Mouse (Mus musculus) embryonic facial prominence, embryonic 13.5 days (tissue): ENCODE measurements around the gene Vpreb3. TPM values are rescaled to one million over a fixed set of nuclear protein-coding genes. Genes with fewer than 3 reads are reported as not detected.

ENCODE experiments used
- ATAC-seq: fragments of 200-750 bp; cut with Nextera tagmentation; 2 replicates; pipeline ENCODE4 v1.8.0; 2017; ENCODE audit warnings: low read depth; ENCODE audit not compliant: insufficient number of reproducible peaks, insufficient read depth, low FRiP score, low TSS enrichment
- H3K27ac ChIP-seq: fragments of 300-500 bp; sonication (generic); 2 replicates; pipeline ENCODE4 v1.5.1; 2015; ENCODE audit warnings: moderate library complexity, mild to moderate bottlenecking, inconsistent platforms
- H3K27me3 ChIP-seq: fragments of 300-500 bp; sonication (generic); 2 replicates; pipeline ENCODE4 v1.6.1; 2015; ENCODE audit warnings: mild to moderate bottlenecking, inconsistent platforms
- H3K36me3 ChIP-seq: fragments of 300-500 bp; sonication (generic); 2 replicates; pipeline ENCODE4 v1.6.1; 2015; ENCODE audit warnings: mild to moderate bottlenecking, inconsistent platforms
- H3K4me1 ChIP-seq: fragments of 300-500 bp; sonication (generic); 2 replicates; pipeline ENCODE4 v1.6.1; 2015; ENCODE audit warnings: inconsistent platforms
- H3K4me2 ChIP-seq: fragments of 300-500 bp; sonication (generic); 2 replicates; pipeline ENCODE4 v1.6.1; 2015; ENCODE audit warnings: moderate library complexity, mild to moderate bottlenecking, inconsistent platforms
- H3K4me3 ChIP-seq: fragments of 300-500 bp; sonication (generic); 2 replicates; pipeline ENCODE4 v1.5.1; 2015; ENCODE audit warnings: mild to moderate bottlenecking, inconsistent platforms
- H3K9ac ChIP-seq: fragments of 300-500 bp; sonication (generic); 2 replicates; pipeline ENCODE4 v1.6.1; 2015; ENCODE audit warnings: mild to moderate bottlenecking, inconsistent platforms
- H3K9me3 ChIP-seq: fragments of 300-500 bp; sonication (generic); 2 replicates; pipeline ENCODE4 v1.6.1; 2016; ENCODE audit warnings: inconsistent platforms
- WGBS: fragments of 180-500 bp; shearing (Covaris S2); methylation state at CpG from one replicate; pipeline ENCODE4 v1.1.7; 2015; ENCODE audit warnings: mixed read lengths; 5-methylcytosine and 5-hydroxymethylcytosine counted together
- polyA plus RNA-seq: library from polyadenylated mRNA; unstranded; fragments of >200 nt; fragmentation: Nextera tagmentation; extraction: Ambion mirVana; gene quantifications from 2 replicates; pipeline ENCODE4 v1.2.1, GENCODE M21; 2015

Vpreb3 gene
- polyA plus RNA-seq, 1 experiment from 2014 or later = 0.37 TPM

DNA sequence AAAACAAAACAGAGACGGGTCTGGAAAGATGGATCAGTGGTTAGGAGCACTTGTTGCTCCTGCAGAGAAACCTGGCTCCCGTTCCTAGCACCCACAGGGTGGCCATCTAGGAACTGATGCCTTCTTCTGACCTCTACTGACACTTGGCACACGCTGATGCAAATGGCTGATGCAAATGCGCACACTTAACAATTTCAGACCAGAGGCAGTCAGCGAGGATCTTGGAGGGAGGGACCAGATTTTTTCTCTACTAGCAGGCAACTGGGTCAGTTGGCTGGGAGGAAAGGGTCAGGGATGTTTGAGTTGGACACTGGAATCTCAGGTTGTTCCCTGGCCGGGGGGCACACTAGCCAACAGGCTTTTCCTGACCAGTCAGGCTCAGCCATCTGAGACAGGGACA lies 10.0 kb upstream of the Vpreb3 start, which contains the start of gene Chchd10:
Gene Chchd10, plus strand, starts transcription at position 240 of the 400 bp plus-strand sequence.
- H3K9me3 ChIP-seq = no peaks in the 10 kb centered on the region
- peak within 1 kb of the TSS; percentile 69 for H3K4me3 ChIP-seq
- no peak for ATAC-seq
- peaks cover 7% of the 10 kb centered on the region for H3K36me3 ChIP-seq
- peak within 1 kb of the TSS; percentile 89 for H3K27ac ChIP-seq
- H3K4me2 ChIP-seq = peak within 1 kb of the TSS; percentile 93
- peaks cover 39% of the 10 kb centered on the region for H3K27me3 ChIP-seq
- peaks cover 50% of the 10 kb centered on the region for H3K4me1 ChIP-seq
- H3K9ac ChIP-seq = peak within 1 kb of the TSS; percentile 91
- WGBS = 29% methylated on average over 6 of the region's 6 CpGs

DNA sequence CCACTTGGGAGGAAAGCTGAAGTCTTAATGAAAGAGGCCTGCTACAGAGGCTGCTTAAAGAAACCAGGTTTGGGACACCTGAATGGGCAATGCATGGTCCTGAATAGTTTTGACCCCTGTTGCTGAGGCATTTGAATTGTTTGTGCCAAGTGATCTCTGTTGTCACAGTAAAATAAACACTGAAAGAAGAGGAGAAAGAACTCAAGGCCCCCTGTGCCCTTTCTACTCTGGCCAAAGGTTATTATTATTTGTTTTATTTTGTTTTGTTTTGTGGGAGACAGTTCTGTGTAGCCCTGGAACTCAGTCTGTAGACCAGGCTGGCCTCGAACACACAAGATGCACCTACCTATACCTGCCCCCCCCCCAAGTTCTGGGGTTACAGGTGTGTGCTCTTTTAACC lies 7.9 kb upstream of the Vpreb3 start:
- Histone ChIP-seq H3K9ac (no peak overlapping the region), H3K9me3 (no peaks in the 10 kb centered on the region), H3K4me3 (peak overlapping the region; percentile 50), H3K4me1 (peaks cover 44% of the 10 kb centered on the region), H3K4me2 (peak overlapping the region; percentile 89), H3K27me3 (peaks cover 44% of the 10 kb centered on the region), H3K36me3 (no peaks in the 10 kb centered on the region), H3K27ac (no peak overlapping the region)
- 64% methylated on average over 1 of the region's 1 CpGs for WGBS
- no peak for ATAC-seq

DNA sequence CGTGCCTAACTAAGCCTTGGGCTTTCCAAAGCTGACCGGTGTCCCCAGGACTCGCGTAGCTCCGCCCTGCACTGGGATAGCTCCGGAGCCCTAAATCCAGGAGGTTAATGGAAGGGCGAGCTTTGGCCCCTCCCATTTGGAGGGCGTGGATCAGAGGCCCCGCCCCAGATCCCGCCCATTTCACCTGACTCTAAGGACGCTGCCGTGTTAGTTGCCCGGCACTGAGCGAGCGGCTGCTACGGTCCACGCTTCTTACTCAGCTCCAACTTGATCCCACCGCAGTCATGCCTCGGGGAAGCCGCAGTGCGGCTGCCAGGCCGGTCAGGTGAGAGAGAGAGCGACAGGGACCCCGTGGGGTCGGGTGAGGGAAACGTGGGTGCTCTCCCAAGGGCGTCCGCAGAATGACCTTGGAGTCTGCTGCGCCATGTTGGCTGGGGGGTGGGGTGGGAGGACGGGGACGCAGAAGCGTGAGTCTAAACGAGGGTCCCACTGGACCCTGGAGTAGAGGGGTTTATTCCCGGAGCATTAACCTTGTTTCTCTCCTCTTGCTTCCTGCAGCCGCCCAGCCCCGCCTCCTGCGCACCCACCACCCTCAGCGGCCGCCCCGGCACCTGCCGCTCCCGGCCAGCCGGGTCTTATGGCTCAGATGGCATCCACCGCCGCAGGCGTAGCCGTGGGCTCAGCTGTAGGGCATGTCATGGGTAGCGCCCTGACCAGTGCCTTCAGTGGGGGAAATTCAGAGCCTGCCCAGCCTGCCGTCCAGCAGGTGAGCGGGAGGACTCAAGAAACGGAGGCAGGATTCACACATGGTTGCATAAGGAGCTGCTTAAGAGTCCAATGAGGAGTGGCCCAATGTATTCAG lies 6.9 kb upstream of the Vpreb3 start, which contains the start of gene Mmp11:
Gene Mmp11, minus strand, starts transcription at position 817 of the 862 bp plus-strand sequence.
- Histone ChIP-seq H3K4me3 (peak within 1 kb of the TSS; percentile 50), H3K27ac (no peak within 1 kb of the TSS), H3K36me3 (no peaks in the 10 kb centered on the region), H3K9me3 (no peaks in the 10 kb centered on the region), H3K9ac (peak within 1 kb of the TSS; percentile 60), H3K4me1 (peaks cover 34% of the 10 kb centered on the region), H3K27me3 (peaks cover 44% of the 10 kb centered on the region), H3K4me2 (peak within 1 kb of the TSS; percentile 89)
- peak; percentile 27; the same call in 1 of the 2 replicates for ATAC-seq
- 1% methylated on average over 49 of the region's 51 CpGs for WGBS

DNA sequence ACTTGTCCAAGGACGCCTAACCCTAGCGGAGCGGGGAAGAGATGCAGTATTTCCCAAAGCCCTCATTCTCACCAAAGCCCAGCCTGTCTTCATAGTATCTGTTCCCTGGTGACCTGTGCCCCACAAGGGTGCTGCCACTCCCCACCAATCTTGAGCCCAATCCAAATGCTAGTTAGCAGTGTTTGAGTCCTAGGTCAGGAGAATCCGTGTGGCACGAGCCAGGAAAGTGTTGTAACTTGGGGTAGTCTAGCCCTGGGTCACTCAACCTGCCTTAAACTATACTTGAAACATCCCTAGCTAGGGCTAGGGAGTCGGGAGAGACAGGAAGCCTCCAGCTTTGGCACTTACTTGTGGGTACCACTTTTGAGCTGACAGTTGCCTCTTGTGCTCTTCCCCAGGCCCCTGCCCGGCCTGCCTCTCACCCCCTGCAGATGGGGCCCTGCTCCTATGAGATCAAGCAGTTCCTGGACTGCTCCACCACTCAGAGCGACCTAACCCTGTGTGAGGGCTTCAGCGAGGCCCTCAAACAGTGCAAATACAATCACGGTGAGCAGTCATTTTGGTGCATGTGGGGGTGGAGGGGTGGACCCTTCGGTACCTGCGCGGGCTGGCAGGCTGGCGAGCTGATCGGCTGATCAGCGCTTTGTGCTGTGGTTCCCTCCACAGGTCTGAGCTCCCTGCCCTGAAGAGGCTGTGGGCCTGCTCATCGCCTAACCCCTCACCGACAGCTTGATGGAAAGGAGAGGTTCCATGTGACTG lies 5.8 kb upstream of the Vpreb3 start:
- Histone ChIP-seq H3K9me3 (no peaks in the 10 kb centered on the region), H3K27ac (no peak overlapping the region), H3K9ac (no peak overlapping the region), H3K36me3 (no peaks in the 10 kb centered on the region), H3K27me3 (peaks cover 38% of the 10 kb centered on the region), H3K4me3 (no peak overlapping the region), H3K4me2 (no peak overlapping the region), H3K4me1 (peaks cover 23% of the 10 kb centered on the region)
- WGBS = 37% methylated on average over 18 of the region's 18 CpGs
- no peak for ATAC-seq

DNA sequence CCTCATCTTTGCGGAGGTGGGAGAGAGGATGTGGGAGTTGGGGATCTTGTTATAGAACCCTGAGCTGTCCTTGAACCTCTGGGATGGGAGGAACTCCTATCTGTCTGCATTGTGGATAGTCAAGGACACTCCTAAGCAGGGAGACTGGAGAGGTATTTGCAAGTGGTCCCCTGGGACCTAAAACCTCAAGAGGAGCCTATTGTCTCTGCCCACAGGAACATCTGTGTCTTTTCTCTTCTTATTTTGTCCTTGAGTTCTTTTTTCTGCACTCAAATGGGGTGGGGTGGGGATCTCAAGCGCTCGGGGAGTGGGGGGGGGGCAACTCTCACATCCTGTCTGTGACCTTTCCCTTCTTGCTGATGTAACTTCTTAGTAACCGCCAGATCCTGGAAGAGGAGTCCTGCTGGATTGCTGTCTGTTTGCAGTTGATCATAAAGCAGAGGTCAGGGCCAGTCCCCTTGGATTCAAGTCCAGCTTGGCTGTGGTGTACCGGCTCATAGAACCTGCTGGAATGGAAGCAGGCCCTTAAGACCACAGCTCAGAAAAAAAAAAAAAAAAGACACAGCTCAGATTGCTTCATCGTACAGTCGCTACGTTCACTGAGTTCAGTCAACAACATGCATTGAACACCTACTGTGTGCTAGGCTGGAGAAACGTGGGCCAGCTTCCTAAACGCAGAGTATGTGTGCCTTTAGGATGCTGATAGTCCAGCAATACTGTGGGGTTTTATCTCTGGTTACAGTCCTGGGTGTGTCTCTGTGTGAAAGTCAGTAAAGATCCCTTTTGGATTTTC lies 4.8 kb upstream of the Vpreb3 start:
- Histone ChIP-seq H3K9me3 (no peaks in the 10 kb centered on the region), H3K27me3 (peaks cover 38% of the 10 kb centered on the region), H3K9ac (no peak overlapping the region), H3K4me2 (no peak overlapping the region), H3K36me3 (no peaks in the 10 kb centered on the region), H3K4me1 (peaks cover 15% of the 10 kb centered on the region), H3K4me3 (no peak overlapping the region), H3K27ac (no peak overlapping the region)
- WGBS = 56% methylated on average over 10 of the region's 10 CpGs
- no peak for ATAC-seq

DNA sequence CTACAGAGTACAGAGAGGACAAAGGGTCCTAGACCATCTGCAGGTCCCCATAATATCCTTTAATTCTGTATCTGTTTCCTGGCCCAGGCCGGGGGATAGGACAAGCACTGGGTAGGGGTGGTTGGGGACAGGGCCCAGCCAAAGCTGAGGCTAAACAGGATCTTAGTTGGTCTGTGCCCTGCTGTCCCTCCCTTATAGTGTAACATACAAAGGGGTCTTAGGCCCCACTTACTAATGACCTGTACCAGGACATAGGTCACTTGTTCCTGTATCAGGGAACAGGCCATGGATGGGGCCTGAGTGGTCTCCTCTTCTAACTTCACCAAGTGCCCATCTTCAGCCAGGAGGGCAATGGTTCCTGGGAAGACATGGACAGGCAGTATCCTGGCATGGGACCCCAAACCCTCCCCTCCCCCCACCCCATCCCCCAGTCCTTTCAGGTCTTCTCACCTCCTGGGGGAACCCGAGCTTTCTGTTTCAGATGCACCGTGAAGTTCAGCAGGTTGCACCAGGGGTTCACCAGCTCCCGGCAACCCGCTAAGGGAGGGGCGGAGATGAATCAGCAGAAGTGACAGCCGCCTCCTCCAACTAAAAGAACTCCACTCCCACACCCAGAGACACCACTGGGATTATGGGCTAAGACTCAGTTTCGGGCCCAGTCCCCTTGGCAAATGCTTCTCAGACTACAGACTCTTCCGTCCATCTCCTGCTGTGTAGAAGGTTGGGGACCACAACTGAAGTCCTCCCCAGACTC lies 3.2 kb upstream of the Vpreb3 start:
- H3K4me1 ChIP-seq = peaks cover 13% of the 10 kb centered on the region
- H3K9ac ChIP-seq = no peak overlapping the region
- H3K27ac ChIP-seq = no peak overlapping the region
- no peaks in the 10 kb centered on the region for H3K36me3 ChIP-seq
- no peak overlapping the region for H3K4me3 ChIP-seq
- no peaks in the 10 kb centered on the region for H3K9me3 ChIP-seq
- H3K27me3 ChIP-seq = peaks cover 37% of the 10 kb centered on the region
- no peak overlapping the region for H3K4me2 ChIP-seq
- WGBS = 48% methylated on average over 9 of the region's 9 CpGs
- no peak for ATAC-seq

DNA sequence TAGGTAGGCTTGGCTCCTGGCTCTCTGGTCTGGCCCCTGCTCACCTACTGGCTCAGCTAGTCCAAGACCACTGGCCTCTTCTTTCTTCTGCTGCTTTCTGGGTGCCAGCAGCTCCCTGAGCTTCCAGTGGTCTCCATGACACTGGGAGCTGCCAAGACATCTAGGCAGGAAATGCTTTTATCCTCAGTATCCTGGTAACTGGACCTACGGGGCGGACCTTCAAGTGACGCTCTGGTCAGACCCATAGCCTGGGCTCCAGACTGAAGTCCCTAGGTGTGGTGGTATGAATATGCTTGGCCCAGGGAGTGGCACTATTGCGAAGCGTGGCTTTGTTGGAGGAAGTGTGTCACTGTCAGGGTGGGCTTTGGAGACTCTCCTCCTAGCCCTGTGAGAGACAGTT lies 2.3 kb upstream of the Vpreb3 start, which contains the start of gene Gm867:
Gene Gm867, minus strand, starts transcription at position 153 of the 400 bp plus-strand sequence.
- Histone ChIP-seq H3K27me3 (peaks cover 28% of the 10 kb centered on the region), H3K9ac (no peak within 1 kb of the TSS), H3K9me3 (no peaks in the 10 kb centered on the region), H3K4me3 (no peak within 1 kb of the TSS), H3K4me2 (no peak within 1 kb of the TSS), H3K27ac (no peak within 1 kb of the TSS), H3K4me1 (peaks cover 8% of the 10 kb centered on the region), H3K36me3 (no peaks in the 10 kb centered on the region)
- ATAC-seq = no peak
- WGBS = 85% methylated on average over 5 of the region's 5 CpGs

DNA sequence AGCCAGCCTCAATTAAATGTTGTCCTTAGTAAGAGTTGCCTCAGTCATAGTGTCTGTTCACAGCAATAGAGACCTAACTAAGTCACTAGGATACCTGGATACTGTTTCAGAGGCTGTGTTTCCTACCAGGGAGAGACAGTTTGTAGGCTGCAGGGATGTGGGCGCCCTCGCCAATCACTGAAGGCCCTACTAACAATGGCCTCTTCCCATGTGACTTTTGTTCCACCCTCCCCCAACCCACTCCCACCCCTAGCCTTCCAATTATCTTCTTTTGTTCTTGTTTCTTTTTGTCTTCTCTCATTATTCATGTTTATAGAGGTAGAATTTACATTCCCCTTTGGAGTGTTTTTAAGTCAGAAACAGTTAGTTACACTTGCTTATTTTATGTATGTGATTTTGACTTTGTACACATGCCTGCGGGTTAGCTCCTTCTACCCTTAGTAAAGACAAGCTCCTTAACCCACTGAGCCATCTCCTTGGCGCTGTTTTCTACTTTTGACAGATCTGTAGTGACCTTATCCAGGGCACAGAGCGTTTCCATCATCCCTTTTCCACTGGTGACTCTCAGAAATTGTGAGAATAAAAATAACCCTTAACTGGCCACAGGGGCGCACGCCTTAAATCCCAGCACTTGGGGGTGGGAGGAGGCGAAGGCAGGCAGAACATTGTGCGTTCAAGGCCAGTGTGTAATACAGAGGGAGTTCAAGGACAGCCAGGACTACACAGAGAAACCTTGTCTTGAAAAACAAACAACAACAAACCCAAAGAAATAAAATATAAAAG lies 1.6 kb upstream of the Vpreb3 start:
- Histone ChIP-seq H3K27me3 (peaks cover 21% of the 10 kb centered on the region), H3K4me3 (no peak overlapping the region), H3K4me2 (no peak overlapping the region), H3K9ac (no peak overlapping the region), H3K27ac (no peak overlapping the region), H3K9me3 (no peaks in the 10 kb centered on the region), H3K4me1 (peaks cover under 1% of the 10 kb centered on the region), H3K36me3 (no peaks in the 10 kb centered on the region)
- 66% methylated on average over 9 of the region's 9 CpGs for WGBS
- ATAC-seq = no peak

DNA sequence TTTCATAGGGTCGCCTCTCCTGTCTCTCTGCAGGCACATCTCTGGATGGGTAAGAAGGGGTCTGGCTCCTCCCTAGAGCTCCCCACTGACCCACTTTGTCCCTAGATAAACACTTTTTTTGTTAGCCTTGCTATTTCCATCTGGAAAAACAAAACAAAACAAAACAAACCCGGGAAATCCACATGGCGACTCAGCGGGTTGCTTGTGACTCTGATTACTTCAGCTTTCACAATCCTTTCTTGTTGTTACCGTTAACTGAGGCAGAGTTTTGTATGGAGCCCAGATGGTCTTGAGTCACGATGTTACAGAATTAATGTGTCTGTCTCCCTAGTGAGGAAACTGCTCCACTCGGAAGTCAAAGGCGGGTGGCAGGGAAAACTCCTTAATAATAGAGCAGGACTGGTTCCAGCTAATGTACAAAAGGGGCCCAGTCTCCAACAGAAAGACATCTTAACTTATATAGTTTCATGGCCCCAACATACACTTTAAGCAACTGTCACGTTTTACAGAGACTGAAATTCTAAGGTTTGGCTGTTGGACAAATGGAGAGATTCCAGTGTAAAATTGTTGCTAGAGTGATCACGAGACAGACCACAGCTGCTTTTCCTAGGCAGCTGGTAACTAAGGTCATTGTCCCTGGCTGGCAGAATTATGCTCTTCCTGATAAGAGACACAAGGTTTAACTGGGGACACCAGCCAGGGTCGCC lies 1.4 kb downstream of the Vpreb3 start:
- H3K9ac ChIP-seq = no peak overlapping the region
- no peaks in the 10 kb centered on the region; the same call in 1 of the 2 replicates for H3K27me3 ChIP-seq
- ATAC-seq = no peak
- no peaks in the 10 kb centered on the region for H3K36me3 ChIP-seq
- 26% methylated on average over 11 of the region's 11 CpGs for WGBS
- H3K4me1 ChIP-seq = no peaks in the 10 kb centered on the region
- no peak overlapping the region for H3K4me3 ChIP-seq
- H3K9me3 ChIP-seq = no peaks in the 10 kb centered on the region
- no peak overlapping the region for H3K27ac ChIP-seq
- H3K4me2 ChIP-seq = no peak overlapping the region

DNA sequence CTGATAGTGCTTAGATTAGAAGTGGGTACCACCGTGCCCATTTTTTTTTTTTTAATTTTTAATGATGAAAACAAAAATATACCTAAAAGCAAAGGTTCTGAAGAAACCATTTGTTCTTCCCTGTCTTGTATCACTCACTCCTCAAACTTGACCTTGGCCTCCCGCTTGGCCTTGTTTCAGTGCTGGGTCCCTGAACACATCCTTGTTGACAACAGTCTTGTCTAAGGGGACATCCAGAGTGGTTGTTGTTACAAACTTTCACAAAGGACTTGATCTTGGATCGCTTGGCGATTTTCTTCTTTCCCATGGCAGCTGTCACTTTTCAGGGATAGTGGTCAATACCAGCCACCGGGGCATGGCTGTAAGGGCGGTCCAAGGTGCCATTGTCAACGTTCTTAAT lies 2.4 kb downstream of the Vpreb3 start:
- Histone ChIP-seq H3K9me3 (no peaks in the 10 kb centered on the region), H3K27me3 (no peaks in the 10 kb centered on the region), H3K4me2 (no peak overlapping the region), H3K4me1 (no peaks in the 10 kb centered on the region; the same call in 1 of the 2 replicates), H3K27ac (no peak overlapping the region), H3K9ac (no peak overlapping the region), H3K4me3 (no peak overlapping the region), H3K36me3 (no peaks in the 10 kb centered on the region)
- no peak for ATAC-seq
- 93% methylated on average over 7 of the region's 7 CpGs for WGBS
